Mouse (Mus musculus) frontal cortex, adult (tissue): ENCODE data around the gene Atp6v1g2.
"Not testable (repeated sequence)": the region's sequence is repeated elsewhere in the genome, so short reads cannot be mapped to it uniquely, and the experiment has no call there.

Experiments
- ATAC-seq: cut with Nextera tagmentation; 2 replicates; pipeline ENCODE4 v1.9.2; 2017; ENCODE audit warnings: mild to moderate bottlenecking, moderate library complexity, mixed read lengths; ENCODE audit not compliant: low TSS enrichment

Gene Atp6v1g2

DNA sequence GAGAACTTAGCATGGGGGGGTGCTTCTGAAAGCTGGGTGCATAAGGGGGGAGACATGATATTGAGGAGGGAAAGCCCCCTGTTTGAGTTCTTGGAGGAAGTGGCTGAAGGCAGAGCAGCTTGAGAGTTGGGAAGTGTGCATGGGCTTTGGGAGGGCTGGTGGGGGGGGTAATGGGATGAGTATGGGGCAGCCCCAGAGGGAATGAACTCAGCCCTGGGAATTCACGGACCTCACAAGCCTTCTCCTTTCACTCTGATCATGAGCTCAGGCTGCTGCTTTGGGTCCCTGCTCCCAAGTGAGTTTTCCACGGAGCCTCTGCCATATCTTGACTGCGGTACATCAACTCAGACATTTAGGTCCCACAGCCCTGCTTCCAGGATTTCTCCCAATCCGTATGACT, 31.0 kb upstream of the Atp6v1g2 start:
- no peak for ATAC-seq

DNA sequence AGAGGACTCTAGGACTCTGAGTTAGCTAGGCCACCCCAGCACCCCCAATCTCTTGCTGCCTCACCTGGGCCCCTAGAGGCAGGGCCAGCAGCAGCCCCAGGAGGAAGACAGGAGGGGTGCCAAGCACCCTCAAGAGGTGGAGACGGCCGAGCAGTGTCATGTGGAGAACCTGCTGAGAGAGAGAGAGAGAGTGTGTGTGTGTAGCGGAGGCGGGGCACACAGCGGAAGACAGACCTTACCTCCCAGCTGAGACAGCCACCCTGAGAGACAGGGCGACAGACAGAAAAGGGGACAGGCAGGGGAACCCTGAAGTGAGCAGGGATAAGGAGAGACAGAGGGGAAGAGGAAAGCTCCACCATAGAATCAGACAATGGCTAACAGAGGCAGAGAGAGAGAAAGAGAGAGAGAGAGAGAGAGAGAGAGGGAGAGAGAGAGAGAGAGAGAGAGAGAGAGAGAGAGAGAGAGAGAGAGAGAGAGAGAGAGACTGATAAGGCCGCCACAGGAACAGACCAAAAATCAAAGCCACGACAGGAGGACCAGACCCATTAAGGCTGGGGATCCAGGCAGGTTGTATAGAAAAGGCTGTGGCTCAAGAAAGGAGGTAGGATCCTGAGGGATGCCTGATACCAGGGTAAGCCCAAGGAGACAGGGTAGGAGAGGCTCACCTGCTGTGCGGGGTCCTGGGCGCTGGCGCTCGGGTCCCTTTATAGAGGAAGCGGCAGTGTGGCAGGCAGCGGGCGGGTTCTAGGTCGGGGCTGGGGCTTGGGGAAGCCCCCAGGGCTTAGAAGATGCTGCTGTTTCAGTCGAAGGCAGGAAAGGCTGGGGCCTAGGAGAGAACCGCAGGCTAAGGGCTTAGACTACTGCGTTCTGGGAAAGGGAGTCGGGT, 28.7 kb upstream of the Atp6v1g2 start, which contains the start of gene Lta:
Lta (minus strand) TSS at position 858 of the 886 bp plus-strand sequence.
- no peak for ATAC-seq

DNA sequence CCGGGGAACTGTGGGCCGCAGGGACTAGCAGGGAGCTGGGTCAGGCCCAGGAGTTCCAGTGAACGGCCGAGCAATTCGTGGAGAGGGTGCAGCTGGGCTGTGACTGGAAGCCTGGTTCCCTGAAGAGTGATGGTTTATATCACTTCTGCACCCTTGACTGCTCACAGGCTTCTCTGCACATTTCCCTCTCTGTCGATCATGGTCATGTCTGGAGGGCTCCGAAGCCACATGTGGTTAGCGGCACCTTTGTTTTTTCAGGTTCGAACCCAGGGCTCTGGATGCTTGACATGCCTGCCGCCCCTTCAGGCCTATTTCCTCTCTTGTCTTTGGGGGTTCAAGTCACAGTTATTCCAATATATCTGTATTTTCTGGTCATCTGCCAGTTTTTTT, 28.1 kb upstream of the Atp6v1g2 start:
- ATAC-seq: no peak

DNA sequence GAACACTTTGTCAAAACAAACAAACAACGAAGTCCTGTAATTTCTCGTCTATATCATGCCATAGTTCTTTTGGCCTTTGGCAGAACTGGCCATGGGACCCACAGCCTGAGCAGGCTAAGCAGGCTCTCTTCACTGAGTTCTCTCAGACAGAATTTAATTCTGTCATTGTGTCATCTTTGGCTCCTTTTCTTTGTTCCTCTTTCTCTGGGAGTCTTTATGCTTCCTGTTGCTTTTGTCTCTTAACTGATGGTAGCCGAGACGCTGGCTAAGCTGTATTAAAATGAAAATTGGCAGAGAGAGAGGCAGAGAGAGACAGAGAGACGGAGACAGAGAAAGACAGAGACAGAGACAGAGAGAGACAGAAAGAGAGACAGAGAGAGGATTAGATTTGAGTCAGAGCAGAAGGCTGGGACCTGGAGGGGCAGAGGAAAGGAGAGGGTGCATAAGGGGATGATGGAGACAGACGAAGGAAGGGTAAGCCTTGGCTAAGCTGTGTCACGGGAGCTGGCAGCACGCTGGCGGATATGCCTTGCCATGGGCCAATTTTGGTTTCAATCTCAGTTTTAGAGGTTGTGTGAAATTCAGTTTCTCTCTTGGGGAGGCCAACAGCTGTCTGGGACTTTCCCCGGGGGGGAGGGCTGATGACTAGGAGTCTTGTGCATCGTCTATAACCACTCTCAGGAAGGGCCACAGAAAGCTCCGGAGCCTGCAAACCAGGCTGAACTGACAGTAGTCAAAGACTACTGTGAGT, 23.5 kb upstream of the Atp6v1g2 start:
- no peak for ATAC-seq

DNA sequence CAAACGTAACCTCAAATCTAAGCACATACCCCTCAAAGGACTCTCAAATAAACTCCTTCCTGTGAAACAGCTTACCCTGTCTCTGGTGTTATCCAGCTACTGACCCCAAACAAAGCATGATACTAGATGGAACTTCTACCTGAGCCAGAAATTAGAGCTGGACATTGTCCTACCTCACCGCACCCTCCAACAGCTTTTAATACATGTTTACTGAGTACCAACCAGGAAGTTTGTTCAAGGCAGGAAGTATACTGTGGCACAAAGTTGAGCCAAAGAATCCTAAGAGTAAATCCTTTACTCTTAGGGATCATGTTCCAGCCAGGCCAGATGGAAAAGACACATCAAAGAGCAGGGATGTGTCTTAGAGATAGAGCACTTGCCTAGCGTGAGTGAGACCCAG, 22.9 kb upstream of the Atp6v1g2 start:
- ATAC-seq: no peak

DNA sequence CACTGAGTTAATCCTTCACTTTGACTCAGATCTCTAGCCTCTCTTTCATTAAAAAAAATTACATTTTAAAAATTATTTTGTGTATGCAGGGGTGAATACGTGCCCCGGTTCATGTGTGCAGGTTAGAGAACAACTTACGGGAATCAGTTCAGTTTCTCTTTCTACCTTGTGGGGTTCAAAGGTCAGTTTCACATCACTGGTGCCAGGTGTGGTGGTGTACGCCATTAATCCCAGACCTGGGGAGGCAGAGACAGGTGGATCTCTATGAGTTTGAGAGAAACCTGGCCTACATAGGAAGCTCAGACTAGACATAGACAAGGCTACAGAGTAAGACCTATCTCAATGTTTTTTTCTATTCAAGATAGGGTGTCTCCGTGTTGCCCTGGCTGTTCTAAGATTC, 20.4 kb upstream of the Atp6v1g2 start:
- no peak for ATAC-seq

DNA sequence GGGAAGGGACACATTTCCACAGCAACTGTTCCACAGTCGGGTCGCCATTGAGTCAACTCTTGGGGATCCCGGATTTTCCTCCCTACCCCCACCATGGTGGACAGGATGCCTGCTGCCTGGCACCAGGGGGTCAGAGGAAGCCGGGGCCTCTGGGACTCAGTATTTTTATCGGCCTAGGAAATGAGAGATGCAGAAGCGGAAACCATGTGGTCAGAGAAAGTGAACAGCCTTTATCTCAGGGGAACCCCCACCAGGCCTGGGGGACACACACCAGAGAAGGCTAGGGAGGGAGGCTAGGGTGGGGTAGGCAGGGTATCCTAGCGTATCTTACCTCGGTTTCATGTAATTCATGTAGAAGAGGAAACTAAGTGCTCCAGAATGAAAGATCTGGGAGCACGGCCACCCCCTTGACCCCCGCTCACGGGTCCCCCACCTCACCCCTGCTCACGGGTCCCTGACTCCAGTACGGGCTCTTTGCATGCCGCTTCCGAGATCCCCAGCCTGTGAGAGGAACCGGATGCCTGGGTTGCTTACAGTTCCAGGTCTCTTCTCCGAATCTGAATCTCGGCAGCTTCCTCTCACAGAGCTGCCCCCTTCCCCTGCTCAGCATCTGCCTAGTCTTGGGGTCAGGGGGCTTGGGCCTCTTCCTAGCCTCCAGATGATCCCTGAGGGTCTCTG, 14.8 kb upstream of the Atp6v1g2 start:
- ATAC-seq: no peak

DNA sequence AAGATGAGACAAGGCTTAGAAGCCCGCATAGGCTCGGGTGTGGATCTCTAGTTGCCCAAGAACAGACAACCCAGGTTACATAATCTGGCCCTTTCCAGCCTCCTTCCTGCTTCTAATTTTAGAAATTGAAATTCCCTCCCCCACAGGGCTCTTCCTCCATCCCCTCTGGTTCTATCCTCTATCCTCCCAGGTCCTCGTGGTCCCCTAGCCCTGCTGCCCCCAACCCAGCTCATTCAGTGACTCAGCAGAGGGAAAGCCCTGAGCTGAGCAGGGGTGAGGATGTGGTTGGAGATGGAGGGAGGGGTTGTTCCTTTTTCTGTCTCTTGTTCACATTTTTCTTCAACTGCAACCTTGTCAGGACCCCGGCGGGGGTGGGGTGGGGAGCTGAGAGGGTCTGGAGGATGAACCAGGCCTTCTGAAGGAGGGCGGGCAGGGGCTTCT, 13.8 kb upstream of the Atp6v1g2 start:
- peak; percentile 47; the same call in 1 of the 2 replicates for ATAC-seq

DNA sequence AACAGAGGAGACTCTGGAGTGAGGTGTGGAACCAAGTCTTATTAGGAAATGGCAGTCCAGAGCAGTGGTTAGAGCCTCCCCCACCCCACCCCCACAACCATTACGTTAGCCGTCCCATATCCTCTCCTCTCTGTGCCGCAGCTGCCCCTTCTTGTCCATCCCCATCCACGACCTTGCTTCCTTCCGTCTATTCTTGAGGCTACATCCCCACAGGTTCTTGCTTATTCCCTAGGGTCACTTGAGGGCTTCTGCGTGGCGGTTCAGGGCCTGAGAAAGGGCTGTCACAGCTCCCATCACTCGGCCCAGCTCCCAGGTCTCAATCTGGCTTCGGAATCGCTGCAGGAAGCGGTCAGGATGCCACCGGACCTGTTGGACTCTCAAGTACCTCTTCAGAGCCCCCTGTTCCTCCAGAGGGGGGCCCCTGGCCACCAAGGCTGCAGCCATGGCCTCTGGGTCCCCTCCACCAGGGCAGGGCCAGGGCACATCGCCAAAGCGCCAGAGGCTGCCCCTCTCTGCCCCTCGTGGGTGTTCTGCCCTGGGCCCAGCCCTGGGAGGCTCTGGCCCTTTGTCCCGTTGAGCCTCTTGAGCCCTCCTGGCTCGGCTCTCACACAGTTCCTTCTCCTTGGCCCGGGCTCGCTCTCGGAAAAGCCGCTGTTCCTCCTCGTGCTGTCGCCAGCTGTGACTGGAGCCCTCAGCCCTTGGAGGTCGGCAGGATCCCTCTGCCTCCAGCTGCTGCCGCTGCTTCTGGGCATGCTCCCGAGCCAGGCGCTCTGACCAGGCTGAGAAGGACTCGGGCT, 13.1 kb upstream of the Atp6v1g2 start, which contains the start of gene Gm16181:
Gm16181 (plus strand) TSS at position 679 of the 797 bp plus-strand sequence.
- no peak for ATAC-seq

DNA sequence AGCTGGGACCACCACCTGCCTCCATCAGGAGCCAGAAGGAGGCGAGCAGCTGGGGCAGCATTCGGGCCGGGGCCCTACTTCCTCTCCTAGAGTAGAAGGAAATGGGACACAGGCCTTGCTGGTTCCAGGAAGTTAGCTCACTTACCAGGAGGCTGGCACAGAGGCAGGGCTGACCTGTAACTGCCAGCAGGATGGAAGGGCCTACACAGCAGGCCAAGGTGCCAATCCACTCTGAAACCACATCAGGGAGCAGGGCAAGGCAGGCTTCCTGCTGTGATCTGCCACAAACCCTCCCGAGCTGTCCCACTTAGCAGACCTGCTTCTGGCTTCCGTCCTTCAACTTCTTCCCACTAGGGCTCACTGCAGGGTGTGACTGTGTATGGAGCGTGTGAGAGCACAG, 11.2 kb upstream of the Atp6v1g2 start:
- ATAC-seq: no peak

DNA sequence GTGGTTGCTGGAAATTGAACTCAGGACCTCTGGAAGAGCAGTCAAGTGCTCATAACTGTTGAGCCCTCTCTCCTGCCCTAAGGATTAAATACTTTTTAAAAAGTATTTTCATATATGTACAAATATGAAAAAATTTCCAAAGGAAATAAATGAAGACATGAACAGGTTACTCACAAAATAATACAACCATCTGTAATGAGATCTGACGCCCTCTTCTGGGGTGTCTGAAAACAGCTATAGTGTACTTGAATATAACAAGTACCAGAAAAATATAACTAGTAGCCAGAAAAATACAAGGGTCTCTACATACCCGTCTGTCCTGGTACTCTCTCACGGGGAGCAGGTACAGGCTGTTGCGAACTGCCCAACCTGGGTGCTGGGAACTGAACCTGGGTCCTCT, 8.8 kb upstream of the Atp6v1g2 start:
- ATAC-seq: no peak

DNA sequence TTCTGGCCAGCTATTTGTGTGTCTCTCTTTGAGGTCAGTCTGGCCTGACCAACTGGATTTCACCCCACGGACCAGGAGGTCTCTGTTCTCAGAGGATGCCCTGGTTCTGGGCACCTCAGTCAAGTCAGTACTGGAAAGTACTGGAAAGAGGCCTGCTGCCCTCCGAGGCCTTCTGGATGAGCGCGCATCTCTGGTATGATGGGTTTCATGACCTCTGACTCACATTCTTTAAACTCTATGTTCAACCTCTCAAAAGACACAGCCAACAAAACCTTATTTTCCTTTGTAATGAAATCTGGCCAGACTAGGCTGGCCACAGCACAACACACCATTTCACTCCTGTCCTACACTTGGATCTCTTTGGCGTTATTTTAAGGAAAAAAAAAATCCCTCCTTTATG, 8.0 kb upstream of the Atp6v1g2 start:
- no peak for ATAC-seq

DNA sequence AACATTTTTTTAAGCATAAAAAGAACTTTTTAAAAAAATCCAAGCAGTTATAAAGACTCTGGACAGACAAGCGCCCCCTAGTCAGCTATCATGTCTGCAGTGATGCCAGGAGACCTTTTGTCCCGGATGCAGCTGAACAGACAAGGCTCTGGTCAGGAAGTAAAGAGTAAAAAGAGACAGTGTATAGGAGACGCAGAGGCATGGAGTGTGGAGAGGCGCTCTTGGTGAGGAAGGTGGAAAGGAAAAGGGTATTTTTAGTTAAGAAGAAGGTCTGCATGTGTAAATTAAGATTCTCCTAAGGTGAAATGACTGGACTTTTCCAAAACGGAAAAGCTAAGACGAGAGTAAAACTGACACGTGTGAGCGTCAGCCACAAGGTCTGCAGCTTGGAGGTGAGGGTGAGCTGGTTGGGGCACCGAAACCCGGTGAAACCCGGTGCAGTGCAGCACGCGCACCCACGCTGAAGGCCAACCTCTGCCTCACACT, 6.9 kb upstream of the Atp6v1g2 start:
- no peak for ATAC-seq

DNA sequence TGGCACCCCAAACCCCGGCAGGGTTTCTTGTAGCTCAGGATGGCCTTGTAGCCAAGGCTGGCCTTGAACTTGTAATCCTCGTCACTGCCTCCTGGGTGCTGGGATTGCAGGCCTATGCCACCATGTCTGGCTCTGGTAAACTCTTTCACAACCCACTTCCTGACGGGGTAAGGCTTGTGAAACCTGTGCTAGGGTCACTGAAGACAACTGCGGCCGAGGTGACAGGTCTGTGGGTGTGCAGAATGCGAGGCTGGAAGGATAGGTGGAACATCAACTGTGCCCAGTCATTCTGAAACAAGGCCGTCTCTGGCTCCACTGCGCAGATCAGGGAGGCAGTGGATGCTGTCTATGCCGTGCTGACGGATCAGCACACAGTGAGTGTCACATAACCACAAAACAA, 2.4 kb upstream of the Atp6v1g2 start:
- ATAC-seq: no peak

DNA sequence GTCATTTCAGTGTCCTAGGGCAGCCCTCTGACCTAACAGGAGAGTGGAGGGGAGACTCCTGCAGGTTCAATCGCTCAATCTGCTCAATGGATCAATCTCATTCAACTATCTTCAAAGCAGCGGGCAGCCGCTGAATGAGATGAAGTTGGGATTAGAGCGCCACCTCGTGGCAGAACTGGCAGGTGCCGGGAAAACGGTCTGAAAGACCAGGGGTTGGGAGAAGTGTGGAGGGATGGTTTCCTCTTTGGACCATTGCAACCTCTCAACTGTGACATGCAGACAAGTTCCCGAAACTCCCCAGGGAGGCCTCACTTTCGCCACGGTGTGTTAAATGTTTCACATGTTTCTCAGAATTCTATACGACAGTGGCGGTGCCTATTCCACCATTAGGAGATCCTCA, 1.4 kb upstream of the Atp6v1g2 start:
- ATAC-seq: no peak

DNA sequence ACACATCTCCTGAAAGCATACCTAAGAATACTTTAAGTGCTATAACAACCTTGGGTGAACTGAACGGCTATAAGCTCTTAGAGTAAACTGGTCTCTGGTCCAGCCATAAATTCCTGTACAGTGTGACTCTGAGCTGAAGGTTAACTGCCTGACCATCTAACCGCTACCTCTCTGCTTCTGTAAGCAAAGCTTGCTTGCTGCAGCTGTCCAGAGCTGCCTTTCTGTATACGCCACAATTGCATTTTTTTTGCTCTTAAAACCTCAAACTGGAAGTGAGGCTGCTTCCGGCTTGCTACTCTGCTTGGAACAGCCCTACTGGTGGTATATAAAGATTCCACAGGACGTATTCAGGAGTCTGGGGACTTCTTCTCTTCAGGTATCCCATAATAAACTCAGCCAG, 801 bp upstream of the Atp6v1g2 start:
- no peak for ATAC-seq

DNA sequence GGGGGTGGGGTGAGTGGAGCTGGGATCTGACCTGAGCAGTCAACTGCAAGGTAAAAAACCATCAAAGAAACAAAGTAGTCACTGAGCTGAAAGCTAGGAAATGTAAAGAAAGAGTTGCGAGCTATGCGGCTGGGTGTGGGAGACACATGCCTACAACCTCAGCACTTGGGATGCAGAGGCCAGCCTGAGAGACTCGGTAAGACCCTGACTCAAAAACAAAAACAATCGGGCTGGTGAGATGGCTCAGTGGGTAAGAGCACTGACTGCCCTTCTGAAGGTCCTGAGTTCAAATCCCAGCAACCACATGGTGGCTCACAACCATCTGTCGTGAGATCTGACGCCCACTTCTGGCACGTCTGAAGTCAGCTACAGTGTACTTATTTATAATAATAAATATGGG, 630 bp downstream of the Atp6v1g2 start:
- ATAC-seq: not testable (repeated sequence)

DNA sequence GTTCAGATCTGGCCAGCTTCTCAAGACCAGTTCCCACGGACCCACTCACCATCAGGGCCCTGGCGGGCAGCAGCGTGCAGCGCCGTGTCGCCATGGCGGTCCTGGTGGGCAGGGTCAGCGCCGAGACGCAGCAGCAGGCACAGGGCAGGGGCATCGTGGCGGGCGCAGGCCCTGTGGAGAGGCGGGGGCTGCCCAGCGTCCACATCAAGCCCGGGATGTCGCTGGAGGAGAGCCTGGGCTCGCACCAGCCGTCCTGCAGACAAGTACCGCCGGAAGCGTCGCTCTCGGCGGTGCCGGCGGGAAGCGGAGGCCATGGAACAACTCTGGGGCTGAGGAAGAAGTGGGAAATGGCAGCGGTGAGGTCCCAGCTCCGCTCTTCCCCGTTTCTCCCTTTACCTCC, 1.4 kb downstream of the Atp6v1g2 start:
- ATAC-seq: no peak

DNA sequence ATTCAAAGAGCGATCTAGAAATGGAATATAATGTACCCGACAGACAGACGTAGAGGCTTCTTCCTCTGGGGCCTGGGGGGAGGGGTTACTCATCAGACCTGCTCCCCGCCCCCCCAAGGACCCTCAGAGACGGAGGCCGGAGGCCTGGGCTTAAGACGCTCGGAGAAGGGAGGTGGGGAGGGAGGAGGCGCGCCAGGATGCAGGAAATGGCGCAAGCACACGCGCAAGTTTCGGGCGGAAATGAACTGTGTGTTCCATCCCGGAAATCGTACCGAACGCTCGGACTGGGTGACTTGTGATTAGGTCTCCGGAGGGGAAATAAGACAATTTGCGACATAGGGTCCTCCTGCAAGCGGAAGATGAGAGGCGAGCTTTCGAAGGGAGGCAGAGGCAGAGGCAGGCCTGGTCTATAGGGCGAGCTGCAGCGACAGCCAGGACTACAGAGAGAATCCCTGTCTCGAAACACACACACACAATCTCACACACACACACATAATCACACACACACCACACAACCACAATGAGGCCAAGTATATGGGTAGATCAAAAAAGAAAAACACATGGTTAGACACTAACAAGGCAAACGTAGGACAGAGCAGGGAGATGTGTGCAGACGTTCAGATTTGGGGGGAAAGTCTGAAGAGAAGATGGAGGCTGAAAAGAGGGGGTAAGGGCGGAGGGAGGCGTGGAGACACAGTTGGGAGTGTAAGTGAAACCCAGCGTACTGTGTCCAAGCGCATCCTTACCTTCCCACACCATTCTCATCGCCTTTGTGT, 2.3 kb downstream of the Atp6v1g2 start, which contains the start of gene Nfkbil1:
Nfkbil1 (minus strand) TSS at position 179 of the 776 bp plus-strand sequence.
- ATAC-seq: peak; percentile 56

DNA sequence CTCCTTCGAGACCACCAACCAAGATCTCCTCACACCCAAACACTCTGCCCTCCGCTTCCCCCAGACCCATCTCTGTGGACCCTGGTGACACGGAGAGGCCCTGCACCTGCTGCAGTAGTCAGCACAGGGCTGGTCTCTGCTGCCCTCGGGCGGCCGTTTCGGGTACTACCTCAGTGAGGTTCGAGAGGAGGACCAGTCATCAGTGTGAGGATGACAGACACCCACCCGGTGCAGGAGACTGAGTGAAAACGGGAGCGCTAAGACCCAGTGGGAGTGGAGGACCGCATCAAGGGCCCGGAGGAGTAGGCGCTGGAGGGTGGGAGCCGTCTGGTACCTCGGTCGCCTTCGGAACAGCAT, 2.9 kb downstream of the Atp6v1g2 start:
- ATAC-seq: peak; percentile 76
